Mouse (Mus musculus): ENCODE data around the gene Kpna7.
"Not testable (repeated sequence)": the region's sequence is repeated elsewhere in the genome, so short reads cannot be mapped to it uniquely, and the experiment has no call there.

Kpna7 gene

DNA sequence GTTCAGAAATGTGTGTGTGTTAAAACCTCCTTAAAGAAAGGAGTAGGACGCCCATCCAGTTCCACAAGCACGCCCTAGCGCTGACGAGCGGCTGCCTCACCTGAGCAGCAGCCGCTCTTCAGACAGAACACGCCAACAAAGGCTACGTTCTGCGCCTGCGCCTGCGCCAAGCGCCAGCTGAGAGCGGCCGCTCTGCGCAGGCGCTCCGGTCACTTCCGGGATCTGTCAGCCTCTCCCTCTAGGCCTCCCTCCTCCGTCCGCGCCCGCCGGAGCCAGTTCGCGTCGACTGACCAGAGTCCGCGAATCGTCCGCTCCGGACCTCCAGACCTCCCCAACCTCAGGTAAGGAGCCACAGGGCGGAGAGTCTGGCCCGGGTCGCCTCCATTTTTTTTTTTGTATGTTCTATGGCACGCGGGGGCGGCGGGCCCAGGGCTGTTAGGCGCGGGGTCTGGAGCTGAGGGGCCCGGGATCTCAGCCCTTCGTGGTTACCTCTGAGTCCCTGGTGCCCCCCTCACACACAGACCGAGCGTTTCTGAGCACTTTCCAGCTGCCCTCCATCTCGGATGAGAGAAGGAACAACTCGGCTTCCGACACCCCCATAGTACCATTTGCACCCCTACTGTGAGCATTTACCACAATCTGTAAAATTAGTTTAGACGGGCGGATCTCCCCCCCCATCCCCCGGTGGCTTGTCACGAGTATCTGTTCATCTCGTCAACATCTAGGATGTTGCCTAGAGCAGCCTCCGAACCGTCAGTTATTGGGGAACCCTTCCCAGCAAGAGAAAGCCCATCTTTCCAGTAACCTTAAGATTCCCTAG, at the start of gene Kpna7, which contains the start of gene Arpc1a:
Gene Kpna7, minus strand, starts transcription at position 399 of the 820 bp plus-strand sequence.
Gene Arpc1a, plus strand, starts transcription at position 199 of the 820 bp plus-strand sequence.
- DNase-seq (ENCODE audit: low read depth in 2 of 2, low spot score in 2 of 2) = peak; percentile 83 to 87

DNA sequence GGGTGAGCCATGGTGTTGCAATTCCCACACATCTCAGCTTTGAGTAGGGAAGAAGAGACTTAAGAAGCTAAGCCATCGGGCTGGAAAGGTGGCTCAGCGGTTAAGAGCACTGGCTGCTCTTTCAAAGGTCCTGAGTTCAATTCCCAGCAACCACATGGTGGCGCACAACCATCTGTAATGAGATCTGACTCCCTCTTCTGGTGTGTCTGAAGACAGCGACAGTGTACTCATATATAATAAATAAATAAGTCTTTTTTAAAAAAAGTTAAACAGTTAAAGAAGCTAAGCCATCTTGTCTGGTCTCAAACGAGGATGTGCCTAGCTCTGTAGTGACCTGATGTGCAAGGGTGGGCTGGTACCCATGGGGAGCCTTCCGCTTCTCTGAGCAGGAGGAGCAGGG, 49.4 kb upstream of the Kpna7 start:
- not testable (repeated sequence) for DNase-seq (ENCODE audit: low read depth in 2 of 2, low spot score in 2 of 2)

DNA sequence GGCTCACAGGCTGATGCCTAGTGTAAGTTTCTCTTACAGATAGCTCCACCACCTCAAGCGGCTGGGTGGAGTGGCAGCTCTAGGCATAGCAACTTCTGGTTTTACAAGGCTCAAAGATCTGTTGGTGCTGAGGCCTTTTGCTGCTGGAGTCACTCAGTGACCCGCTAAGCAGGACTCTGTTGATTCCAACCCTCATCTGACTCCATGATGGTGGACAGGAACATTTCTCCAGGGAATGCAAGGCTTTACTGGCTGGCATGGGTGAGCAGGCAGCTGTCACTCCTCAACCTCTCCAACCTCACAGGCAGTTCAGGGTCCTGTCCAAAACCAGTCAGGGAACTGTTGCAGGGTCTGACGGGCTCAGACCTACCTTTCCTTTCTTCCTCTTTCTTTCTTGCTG, 47.2 kb upstream of the Kpna7 start:
- no peak for DNase-seq (ENCODE audit: low read depth in 2 of 2, low spot score in 2 of 2)

DNA sequence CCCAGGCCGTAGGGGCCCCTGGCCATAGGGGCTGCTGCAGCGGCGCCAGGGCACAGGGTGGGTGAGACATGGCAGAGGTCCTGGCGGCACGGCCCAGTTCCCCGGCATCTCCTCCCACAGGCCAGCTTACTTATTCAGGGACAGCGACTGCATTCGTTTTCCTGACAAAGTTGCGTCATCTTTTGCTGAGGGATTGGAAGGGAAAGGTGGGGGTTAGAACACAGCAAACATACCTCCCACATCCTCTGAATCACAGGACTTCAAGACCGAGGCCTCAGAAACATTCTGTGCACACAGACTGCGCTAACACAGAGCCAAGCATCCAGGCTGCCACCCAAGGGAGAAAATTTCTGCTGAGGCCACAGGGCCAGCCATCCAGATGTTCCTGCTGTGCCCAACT, 46.4 kb upstream of the Kpna7 start:
- DNase-seq (ENCODE audit: low read depth in 2 of 2, low spot score in 2 of 2) = no peak

DNA sequence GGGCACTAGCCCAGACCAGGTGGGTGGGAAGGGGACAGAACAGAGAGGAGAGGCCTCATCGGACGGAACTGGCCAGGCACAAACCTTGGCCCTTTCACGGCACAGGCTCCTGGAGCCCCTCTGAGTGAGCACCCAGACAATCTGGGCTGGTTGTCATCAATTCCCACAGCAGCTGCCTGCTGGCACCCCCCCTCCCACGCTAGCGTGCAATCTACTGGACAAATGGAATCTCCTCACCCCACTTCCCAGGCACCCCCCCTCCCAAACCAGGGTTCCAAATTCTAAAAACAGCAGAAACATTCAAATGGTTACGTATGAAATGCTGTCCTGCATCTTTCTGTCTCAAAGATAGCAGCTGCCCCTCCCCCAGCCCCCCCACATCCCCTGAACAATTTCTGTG, 45.9 kb upstream of the Kpna7 start:
- DNase-seq (ENCODE audit: low read depth in 2 of 2, low spot score in 2 of 2) = not testable (repeated sequence)

DNA sequence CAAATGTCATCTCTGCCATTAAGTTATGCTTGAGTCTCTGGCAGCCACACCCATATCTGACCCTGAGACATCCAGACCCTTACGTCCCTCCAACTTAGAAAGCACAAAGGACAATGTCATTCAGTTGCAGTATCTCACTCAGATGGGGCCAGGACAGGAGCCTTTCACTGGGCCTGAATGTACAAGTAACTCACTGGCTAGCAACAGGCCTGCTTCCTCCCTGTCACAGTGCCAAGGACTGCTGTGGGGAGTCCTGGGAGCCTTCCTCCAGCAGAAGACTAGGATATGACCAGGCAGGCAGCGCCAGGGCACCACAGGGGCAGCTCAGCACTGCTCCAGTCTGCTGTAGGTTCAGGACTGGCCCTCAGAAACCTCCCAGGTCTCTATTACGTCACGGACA, 45.3 kb upstream of the Kpna7 start:
- DNase-seq (ENCODE audit: low read depth in 2 of 2, low spot score in 2 of 2) = no peak

DNA sequence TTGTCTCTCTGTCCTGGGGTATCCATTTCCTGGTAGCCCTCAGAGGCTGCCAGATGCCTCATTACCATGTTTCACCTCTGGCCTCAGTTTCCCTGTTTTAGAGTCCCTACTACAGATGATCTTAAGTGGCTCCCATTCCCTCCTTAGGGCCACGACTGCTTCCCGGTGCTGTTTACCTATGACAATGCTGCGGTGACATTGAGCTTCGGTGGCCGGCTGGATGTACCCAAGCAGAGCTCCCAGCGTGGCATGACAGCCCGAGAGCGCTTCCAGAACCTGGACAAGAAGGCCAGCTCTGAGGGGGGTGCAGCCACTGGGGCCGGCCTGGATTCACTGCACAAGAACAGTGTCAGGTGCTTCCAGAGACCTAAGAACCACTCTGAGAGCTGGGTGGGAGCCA, 42.8 kb upstream of the Kpna7 start:
- no peak for DNase-seq (ENCODE audit: low read depth in 2 of 2, low spot score in 2 of 2)

DNA sequence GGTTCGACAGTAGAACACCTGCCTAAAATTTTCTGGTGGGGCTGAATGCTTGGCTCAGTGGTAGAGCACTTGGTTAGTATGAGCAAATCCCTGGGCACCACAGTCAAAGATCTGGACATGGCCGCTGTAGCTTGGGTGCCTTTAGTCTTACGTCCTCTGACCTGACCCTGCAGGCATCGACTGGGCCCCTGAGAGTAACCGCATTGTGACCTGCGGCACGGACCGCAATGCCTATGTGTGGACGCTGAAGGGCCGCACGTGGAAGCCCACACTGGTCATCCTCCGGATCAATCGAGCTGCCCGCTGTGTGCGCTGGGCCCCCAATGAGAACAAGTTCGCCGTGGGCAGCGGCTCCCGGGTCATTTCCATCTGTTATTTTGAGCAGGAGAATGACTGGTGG, 39.6 kb upstream of the Kpna7 start:
- no peak for DNase-seq (ENCODE audit: low read depth in 2 of 2, low spot score in 2 of 2)

DNA sequence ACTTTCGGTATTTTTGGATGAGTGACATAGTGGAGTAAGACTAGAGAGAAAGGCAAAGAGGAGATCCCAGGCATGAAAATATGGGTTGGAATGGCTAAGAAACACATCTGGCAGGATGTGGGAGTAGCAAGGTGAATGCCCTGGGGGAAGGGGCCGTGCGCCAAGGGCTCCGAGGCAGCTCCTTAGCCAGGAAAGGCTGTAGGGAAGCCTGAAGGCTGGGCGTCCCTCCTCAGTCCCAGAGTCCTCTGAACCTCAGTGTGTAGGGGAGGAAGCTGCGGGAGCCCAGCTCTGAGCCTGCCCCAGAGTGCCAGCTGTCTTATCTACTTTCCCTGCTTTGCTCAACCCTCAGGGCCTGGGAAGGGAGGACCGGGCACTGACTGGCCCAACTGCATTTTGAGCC, 37.1 kb upstream of the Kpna7 start:
- DNase-seq (ENCODE audit: low read depth in 2 of 2, low spot score in 2 of 2) = no peak

DNA sequence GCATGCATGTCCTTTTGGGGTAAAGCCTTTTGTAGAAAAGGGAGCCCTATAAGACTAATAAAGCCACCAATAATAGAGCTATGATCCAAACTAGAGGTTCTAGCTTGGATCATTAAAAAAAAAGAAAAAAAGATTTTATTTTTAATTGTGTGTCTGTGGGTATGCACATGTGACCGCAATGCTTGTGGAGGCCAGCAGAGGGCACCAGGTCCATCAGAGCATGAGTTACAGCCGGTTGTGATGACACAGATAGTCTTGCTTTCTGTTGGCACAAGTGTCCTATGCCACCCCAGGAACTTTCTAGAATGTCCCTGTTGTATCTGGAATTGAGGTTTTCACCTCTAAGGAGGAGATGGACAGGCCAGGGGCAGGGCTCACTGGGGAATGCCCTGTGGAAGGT, 35.6 kb upstream of the Kpna7 start:
- peak; percentile 18 to 37 for DNase-seq (ENCODE audit: low read depth in 2 of 2, low spot score in 2 of 2)

DNA sequence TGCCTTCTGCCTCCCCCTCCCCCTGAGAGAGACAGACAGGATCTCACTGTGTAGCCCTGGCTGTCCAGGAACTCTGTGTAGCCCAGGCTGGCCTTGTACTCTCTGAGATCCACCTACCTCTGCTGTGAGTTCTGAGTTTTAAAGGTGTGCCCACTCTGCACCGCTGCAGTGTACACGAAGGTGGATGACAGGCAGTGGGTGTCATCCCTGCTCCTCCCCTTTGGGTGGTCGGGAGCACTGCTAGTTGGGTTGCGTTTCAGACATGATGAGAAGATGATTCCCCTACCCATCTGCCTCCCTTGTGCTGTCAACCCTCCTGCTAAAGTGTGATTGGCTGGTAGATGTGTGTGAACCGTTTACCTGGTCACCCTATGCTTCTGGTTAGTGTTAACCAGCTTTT, 34.6 kb upstream of the Kpna7 start:
- DNase-seq (ENCODE audit: low read depth in 2 of 2, low spot score in 2 of 2) = no peak

DNA sequence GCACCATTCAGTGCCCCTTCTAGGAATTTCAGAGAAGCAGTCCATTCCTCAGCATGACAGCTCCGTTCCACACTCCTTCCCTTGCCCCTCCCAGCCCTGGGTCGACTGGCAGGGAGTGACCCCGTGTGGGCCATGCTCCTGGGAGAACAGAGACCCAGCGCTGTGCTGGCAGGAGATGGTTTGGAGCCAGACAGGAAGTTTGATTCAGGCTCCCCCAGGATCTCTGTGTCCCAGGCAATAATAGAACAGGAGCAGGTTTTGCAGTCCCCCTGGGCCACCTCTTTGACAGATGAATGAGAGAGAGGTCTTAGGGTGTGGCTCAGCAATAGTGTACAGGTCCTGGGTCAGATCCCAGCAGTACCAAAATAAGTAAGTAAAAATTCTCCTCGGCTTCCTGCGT, 34.2 kb upstream of the Kpna7 start:
- no peak for DNase-seq (ENCODE audit: low read depth in 2 of 2, low spot score in 2 of 2)

DNA sequence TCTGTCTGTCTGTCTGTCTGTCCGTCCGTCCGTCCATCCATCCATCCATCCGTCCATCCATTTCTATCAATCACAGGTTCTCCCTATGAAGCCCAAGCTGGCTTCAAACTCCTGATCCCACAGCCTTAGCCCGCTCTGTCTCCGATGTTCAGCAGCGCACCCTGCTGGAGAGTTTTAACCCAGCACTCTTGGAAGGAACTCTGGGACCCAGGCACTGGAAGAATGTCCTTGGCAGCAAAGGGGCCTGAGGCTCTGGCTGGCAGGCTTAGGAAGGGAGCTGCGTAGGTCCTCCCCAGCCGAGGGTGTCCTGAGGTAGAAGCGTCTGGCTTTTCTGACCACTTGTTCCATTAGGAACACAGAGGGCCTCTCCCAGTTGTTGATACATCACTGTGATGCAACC, 33.1 kb upstream of the Kpna7 start:
- peak; percentile 38 to 54 for DNase-seq (ENCODE audit: low read depth in 2 of 2, low spot score in 2 of 2)

DNA sequence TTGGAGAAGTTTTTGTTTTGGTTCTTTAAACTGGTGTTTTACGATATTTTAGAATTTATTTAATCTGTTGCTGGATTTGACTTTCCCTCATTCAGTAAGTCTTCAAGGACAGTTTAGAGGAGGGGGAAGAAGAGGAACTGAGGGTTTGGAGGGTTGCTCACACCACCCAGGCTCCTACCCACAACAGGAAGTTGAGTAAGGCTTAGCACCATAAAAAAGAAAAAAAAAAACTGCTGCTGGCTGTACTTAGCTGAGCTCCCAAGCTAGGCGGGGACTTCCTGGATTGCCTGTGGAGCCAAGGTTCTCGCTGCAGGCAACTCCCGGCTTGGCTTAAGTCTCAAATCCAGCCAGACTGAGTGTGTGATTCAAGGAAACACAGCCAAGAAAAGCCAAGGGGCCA, 32.5 kb upstream of the Kpna7 start:
- peak; percentile 18 to 37 for DNase-seq (ENCODE audit: low read depth in 2 of 2, low spot score in 2 of 2)

DNA sequence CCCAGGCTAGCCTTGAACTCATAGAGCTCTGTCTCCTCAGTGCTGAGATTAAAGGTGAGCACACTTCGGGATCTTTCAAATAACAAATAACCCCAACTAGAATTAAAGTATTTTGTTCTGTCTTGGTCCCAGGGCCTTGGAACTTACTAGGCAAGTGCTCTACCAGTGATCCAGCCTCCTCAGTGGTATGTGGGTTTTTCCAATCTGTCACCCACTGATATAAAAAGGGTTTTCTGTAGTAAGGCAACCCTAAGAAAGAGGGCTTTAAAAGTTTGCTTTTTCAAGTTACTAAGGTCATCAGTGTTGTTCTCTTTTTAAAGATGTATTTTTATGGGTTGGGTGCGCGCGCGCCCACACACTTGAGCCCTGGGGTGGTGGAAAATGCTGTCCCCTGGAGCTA, 31.9 kb upstream of the Kpna7 start:
- no peak for DNase-seq (ENCODE audit: low read depth in 2 of 2, low spot score in 2 of 2)

DNA sequence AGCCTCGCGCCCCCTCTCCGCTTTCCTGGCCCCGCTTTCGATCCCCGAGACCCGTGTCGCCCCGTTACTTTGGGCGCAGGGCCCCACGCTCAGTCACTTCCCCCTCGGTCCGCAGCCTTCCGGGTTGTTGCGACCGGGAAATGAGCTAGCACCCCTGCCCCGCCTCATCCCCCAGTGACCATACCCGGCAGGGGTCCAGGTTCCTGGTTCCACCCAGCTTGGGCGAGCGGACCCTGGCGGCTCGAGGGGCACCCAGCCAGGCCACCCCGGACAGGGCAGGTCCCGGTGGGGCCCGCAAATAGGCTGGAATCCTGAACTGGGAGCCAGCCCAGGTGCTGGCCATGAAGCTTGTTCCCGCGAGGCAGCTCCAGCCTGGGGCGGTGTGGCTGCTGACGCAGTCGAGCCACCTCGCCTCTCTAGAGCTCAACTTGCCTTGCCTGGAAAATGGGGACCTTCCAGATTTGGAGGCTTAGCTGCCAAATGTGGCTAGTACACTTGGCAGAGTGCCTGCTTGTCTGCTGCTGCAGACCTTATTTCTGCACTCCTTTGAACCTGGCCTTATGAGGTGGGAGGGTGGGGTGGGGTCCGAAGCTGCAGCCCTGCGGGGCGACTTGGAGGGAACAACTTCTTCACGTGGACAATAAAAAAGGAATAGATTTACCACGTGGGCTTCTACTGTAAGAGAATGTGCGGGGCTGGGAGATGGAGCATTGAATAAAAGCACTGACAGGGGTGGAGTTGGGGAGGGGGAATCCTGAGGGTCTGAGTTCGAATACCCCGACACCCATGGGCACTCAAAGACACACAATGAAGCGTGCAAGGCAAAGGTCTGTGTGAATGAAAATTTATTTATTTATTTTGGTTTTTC, 31.0 kb upstream of the Kpna7 start:
- DNase-seq (ENCODE audit: low read depth in 2 of 2, low spot score in 2 of 2) = peak; percentile 36 to 48

DNA sequence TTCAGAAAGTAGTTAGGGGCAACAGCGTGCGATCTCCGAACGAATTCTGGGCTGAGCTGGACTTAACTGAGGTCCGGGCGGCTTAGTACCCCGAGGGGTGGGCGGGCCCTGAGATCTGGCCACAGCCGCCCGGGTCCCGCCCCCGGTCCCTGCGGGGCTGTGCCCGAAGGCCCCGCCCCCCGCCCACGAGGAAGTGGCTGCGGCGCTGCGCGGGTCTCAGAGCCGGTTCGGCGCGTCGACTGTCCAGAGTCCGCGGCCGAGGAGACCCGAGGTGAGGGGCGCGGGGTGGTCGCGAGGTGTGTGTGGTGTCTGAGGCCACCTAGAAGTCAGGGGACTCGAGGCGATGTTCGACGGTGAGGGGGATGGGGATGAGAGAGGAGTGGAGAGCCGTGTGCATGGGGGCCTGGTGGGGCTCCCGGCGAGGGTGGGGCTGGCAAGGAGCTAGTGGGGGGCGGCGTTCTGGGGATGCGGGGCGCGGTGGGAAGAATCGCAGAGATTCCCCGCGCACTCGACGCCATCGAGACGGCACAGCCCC, 30.3 kb upstream of the Kpna7 start, which contains the start of gene Arpc1b:
Gene Arpc1b, plus strand, starts transcription at position 145 of the 535 bp plus-strand sequence.
- DNase-seq (ENCODE audit: low read depth in 2 of 2, low spot score in 2 of 2) = peak; percentile 30 to 35

DNA sequence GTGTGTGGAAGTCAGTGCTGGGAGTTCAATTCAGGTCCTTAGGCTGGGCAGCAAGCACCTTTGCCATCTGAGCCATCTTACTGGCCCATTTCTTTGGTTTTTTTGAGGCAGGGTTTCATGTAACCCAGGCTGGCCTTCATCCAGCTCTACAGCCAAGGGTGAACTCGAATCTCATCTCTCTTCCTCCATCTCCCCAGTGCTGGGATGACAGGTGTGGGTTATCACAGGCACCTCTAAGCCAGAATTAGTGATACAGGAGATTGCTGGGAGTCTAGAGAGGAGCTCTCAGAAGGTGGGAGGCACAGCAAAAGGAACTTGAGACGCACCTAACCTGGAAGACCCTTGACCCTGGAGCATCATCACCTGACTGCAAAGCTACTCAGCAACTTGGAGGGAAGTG, 29.6 kb upstream of the Kpna7 start:
- no peak for DNase-seq (ENCODE audit: low read depth in 2 of 2, low spot score in 2 of 2)

DNA sequence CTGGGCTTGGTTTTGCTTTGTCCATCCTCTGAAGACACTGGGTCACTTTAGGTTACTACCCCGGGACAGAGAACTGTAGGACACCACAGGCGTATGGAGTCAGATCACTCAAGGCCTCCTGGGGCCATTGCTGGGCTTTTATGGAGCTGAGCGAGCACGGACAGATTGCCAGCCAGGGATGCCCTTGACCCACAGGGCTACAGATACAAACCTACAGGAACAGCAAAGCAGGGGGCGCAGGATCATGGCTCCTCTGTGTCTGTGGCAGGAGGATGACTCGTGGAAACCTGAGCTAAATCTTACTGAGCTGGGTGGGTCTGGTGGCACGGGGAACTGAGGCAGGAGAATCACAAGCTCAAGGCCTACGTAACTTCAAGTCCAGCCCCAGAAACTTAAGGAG, 28.7 kb upstream of the Kpna7 start:
- no peak for DNase-seq (ENCODE audit: low read depth in 2 of 2, low spot score in 2 of 2)

DNA sequence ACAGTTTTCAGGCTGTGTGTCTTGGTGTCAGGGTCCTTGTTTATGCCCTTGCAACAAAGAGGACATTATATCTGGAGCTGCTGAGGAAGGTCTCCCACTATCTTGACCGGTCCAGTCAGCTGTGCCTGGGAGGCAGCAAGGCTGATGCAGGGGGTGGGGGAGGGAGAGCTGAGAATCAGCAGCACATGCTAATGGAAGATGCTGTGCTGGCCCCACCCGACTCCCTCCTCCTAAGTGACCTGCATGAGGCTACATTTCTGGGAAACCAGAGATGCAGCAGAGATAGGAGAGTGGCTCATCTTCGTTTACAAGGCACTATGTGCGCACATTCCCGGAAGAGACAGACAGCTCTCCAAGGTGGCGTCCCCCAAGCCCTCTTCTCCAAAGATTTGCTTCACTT, 26.6 kb upstream of the Kpna7 start:
- no peak for DNase-seq (ENCODE audit: low read depth in 2 of 2, low spot score in 2 of 2)

DNA sequence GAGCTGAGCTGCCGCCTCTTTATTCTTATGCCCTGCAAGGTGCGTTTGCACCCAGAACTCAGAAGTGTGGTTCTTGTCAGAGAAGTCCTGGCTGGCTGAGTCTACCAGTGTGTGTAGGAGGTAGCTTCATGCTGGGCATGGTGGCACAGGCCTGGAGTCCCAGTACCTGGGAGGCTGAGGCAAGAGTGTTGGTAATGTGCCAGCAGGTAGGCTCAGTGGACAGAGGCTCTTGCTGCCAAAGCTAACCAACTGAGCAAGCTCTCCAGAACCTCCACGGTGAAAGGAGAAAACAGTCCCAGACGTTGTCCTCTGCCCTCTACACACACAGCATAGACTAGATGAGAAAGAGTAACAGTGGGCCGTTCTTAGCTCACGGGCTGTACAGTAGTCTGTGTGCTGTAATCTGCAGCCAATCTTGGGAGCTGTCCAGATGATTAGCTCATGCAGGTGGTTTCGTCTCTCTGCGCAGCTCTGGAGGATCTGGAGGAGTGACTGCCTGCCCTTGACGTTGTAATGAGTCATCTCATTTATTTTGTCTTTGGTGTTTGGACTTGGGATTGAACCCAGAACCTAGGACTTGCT, 22.0 kb upstream of the Kpna7 start:
- DNase-seq (ENCODE audit: low read depth in 2 of 2, low spot score in 2 of 2) = no peak

DNA sequence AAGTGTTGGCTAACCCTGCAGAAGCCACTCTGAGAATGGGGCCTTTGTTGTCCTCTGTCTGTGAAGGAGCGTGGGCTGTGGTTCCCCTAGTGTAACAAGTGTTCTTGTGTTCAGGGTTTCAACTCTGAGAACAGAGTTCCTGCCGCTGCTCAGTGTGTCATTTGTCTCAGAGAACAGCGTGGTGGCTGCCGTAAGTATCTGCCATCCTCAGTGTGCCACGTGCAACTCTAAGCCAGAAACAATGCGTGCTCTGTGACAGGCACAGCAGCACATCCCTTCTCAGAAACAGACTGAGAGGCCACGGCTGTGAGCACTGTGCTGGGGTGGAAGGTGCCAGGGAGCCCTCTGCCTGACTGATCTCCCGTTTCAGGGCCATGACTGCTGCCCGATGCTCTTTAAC, 20.5 kb upstream of the Kpna7 start:
- DNase-seq (ENCODE audit: low read depth in 2 of 2, low spot score in 2 of 2) = no peak
